Mouse (Mus musculus) thymus, adult 2 months (tissue): ENCODE data around the gene P3h4.

ENCODE experiments used
- CTCF ChIP-seq: fragments of 200-500 bp; IDR thresholded peaks from 2 replicates; pipeline ENCODE4 v1.5.1; 2012; ENCODE audit warnings: mild to moderate bottlenecking, control low read depth, low read length, moderate library complexity, borderline replicate concordance; ENCODE audit not compliant: control insufficient read depth, poor library complexity, insufficient read depth; ENCODE audit errors: extremely low read depth
- POLR2A ChIP-seq: fragments of 200-500 bp; IDR thresholded peaks from 2 replicates; pipeline ENCODE4 v1.6.1; 2012; ENCODE audit warnings: mild to moderate bottlenecking, low read length, control low read depth, moderate library complexity; ENCODE audit not compliant: control insufficient read depth, poor library complexity, insufficient read depth; ENCODE audit errors: extremely low read depth

DNA sequence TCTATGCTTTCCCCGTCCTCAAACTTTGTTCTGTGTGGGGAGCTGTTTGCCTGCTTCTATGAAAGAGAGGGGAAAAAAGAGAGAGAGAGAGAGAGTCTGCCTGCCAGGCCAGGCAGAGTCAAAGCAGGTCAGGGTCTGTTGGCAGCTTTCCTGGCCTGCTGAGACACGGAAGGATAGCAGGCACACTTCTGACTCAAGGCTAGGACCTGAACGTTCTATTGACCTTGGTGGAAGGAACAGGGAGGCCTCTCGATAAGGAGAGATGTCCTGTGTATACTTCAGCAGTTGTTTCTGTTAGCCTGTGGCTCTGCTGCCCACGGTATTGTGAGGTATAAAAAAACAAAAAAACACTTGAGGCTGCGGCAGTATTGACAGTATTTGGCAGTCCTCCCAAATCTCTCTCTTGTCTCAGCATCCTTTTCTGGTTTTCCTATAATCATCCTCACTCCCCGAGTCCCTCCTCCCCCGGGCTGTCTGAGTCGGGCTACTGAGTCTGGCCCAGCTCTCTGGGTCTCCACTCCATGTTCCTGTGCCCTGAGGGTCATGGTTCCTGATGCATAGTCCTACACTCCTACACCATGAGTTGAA, 14.1 kb upstream of the P3h4 start:
- no peak for TF ChIP-seq CTCF
- TF ChIP-seq POLR2A: no peak
